Mouse (Mus musculus): ENCODE measurements around the gene Arhgap42. TPM values are rescaled to one million over a fixed set of nuclear protein-coding genes. Genes with fewer than 3 reads are reported as not detected.

Gene Arhgap42
- polyA plus RNA-seq, 1 experiment: 1.4 TPM

DNA sequence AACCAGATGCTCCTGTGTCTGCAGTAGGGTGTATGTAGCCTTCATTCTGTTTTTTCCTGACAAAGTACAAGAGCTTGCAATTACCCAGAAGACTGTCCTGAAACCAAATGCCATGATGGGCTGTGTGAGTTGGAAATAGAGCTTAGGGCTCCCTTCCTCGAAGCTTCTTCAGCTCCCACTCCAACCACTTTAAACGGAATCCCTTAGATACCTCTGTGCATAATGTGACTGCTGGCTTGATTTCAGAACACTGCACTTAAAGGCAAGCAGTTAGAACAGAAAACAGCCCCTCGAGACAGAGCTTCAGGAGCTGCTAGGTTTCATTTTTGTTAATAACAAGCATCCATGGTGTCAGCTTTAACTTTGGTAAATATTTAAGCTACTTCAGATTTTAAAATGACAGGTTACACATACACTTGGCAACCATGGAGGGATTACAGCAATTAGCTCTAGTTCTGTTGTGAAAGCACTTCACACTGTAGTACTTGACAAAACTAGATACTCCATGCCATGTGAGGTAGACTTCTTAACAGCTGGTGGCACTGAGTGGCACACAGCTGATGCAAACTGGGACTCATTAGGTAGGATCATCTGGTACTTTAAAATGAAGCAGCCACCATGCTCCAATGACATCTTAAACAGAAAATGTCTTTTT, 201.8 kb downstream of the Arhgap42 start:
- Histone ChIP-seq H3K27ac (ENCODE audit: control insufficient read depth, insufficient read depth, low read depth, low read length) (no peak overlapping the region), H3K36me3 (ENCODE audit: control insufficient read depth, insufficient read depth, low read length) (no peaks in the 10 kb centered on the region), H3K27me3 (ENCODE audit: control insufficient read depth, insufficient read depth, low read length) (no peaks in the 10 kb centered on the region), H3K4me3 (ENCODE audit: control insufficient read depth, low read depth, low read length) (no peak overlapping the region), H3K4me1 (ENCODE audit: control insufficient read depth, insufficient read depth, low read length) (no peaks in the 10 kb centered on the region)
- TF ChIP-seq CTCF (IDR thresholded peaks at IDR 0.05; ENCODE audit: control insufficient read depth, insufficient read depth, insufficient replicate concordance, low read depth, low read length) (no peak), POLR2A (IDR thresholded peaks at IDR 0.05; ENCODE audit: control insufficient read depth, low read depth, low read length) (no peak)

DNA sequence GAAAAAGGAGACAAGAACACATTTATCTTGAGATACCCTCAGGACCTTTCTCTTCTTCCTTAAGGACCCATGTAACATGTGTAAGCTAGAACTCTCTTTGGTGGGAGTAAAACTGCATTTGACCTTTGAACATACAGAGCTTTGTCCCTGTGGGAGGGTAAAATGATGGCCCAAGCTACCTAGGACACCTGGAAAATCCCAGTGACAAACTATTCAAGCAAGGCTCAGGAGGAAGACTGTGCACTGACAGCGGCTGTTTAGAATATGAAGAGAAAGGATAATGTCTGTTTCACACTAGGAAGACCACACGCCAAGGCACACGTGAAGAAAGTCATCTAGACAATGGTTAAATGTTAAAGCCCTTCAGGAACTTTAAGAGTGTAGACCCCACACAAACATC, 211.0 kb downstream of the Arhgap42 start:
- no peak for TF ChIP-seq CTCF (IDR thresholded peaks at IDR 0.05; ENCODE audit: control insufficient read depth, insufficient read depth, insufficient replicate concordance, low read depth, low read length)
- Histone ChIP-seq H3K27me3 (ENCODE audit: control insufficient read depth, insufficient read depth, low read length) (no peaks in the 10 kb centered on the region), H3K4me3 (ENCODE audit: control insufficient read depth, low read depth, low read length) (no peak overlapping the region), H3K4me1 (ENCODE audit: control insufficient read depth, insufficient read depth, low read length) (no peaks in the 10 kb centered on the region), H3K36me3 (ENCODE audit: control insufficient read depth, insufficient read depth, low read length) (no peaks in the 10 kb centered on the region), H3K27ac (ENCODE audit: control insufficient read depth, insufficient read depth, low read depth, low read length) (no peak overlapping the region)

DNA sequence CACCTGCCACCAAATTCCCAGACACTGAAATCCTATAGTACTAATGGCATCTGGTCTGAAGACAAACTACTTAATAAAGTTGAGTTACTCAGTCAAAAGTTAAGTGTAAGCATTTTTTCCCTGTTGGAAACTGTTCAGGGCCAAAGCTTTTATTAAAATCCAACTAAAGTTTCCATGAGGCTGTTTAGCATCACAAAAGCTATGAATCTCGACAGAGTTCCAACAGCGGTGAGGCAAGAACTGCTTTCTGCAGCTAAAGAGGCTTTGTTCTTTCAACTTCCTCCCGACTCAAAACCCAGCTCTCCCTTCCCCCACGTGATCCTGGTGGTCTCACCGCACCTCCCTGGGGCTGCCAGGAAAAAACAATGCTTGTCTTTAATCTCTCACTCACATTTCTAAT, 211.5 kb downstream of the Arhgap42 start:
- no peaks in the 10 kb centered on the region for H3K27me3 ChIP-seq (ENCODE audit: control insufficient read depth, insufficient read depth, low read length)
- no peak for TF ChIP-seq POLR2A (IDR thresholded peaks at IDR 0.05; ENCODE audit: control insufficient read depth, low read depth, low read length)
- no peak for TF ChIP-seq CTCF (IDR thresholded peaks at IDR 0.05; ENCODE audit: control insufficient read depth, insufficient read depth, insufficient replicate concordance, low read depth, low read length)
- H3K27ac ChIP-seq (ENCODE audit: control insufficient read depth, insufficient read depth, low read depth, low read length): no peak overlapping the region
- no peaks in the 10 kb centered on the region for H3K36me3 ChIP-seq (ENCODE audit: control insufficient read depth, insufficient read depth, low read length)
- H3K4me1 ChIP-seq (ENCODE audit: control insufficient read depth, insufficient read depth, low read length): no peaks in the 10 kb centered on the region
- H3K4me3 ChIP-seq (ENCODE audit: control insufficient read depth, low read depth, low read length): no peak overlapping the region

DNA sequence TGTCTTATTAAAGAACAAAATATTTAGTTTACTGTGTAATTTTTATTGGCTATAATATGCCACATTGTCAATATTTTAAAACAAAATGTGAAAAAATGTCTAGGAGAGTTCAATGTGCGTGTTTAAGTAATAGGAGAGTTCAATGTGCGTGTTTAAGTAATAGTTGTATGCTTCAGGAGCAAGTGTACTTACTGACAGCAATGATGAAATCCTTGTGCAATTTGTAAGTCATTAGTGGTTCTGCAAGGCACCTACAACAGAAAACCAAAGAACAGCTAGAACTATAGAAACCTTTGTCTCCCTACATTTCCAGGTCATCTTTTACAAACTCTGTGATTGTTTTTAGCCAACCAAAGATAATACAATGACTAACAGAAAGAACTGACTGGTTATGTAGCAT, 223.8 kb downstream of the Arhgap42 start:
- no peaks in the 10 kb centered on the region for H3K4me1 ChIP-seq (ENCODE audit: control insufficient read depth, insufficient read depth, low read length)
- no peaks in the 10 kb centered on the region for H3K27me3 ChIP-seq (ENCODE audit: control insufficient read depth, insufficient read depth, low read length)
- no peaks in the 10 kb centered on the region for H3K36me3 ChIP-seq (ENCODE audit: control insufficient read depth, insufficient read depth, low read length)
- no peak for TF ChIP-seq POLR2A (IDR thresholded peaks at IDR 0.05; ENCODE audit: control insufficient read depth, low read depth, low read length)
- no peak for TF ChIP-seq CTCF (IDR thresholded peaks at IDR 0.05; ENCODE audit: control insufficient read depth, insufficient read depth, insufficient replicate concordance, low read depth, low read length)
- H3K4me3 ChIP-seq (ENCODE audit: control insufficient read depth, low read depth, low read length): no peak overlapping the region
- no peak overlapping the region for H3K27ac ChIP-seq (ENCODE audit: control insufficient read depth, insufficient read depth, low read depth, low read length)

DNA sequence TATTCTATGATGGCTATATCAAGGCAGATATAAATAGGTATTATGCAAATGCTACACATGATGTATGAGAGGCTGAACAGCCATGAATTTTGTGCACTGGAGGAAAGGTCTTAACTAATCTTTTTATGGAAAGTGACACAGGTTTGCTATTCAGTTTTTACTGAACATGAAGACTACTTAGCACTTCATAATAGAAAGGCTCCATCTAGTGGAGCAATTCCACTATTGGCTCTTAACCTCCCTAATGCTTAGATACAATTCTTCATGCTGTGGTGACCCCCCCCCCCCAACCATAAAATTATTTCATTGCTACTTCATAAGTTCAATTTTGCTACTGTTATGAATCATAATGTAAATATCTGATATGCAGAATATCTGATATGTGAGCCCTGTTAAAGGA, 237.7 kb downstream of the Arhgap42 start:
- Histone ChIP-seq H3K4me3 (ENCODE audit: control insufficient read depth, low read depth, low read length) (no peak overlapping the region), H3K27ac (ENCODE audit: control insufficient read depth, insufficient read depth, low read depth, low read length) (no peak overlapping the region), H3K36me3 (ENCODE audit: control insufficient read depth, insufficient read depth, low read length) (no peaks in the 10 kb centered on the region), H3K4me1 (ENCODE audit: control insufficient read depth, insufficient read depth, low read length) (no peaks in the 10 kb centered on the region), H3K27me3 (ENCODE audit: control insufficient read depth, insufficient read depth, low read length) (no peaks in the 10 kb centered on the region)
- TF ChIP-seq CTCF (IDR thresholded peaks at IDR 0.05; ENCODE audit: control insufficient read depth, insufficient read depth, insufficient replicate concordance, low read depth, low read length): no peak
- TF ChIP-seq POLR2A (IDR thresholded peaks at IDR 0.05; ENCODE audit: control insufficient read depth, low read depth, low read length): no peak

DNA sequence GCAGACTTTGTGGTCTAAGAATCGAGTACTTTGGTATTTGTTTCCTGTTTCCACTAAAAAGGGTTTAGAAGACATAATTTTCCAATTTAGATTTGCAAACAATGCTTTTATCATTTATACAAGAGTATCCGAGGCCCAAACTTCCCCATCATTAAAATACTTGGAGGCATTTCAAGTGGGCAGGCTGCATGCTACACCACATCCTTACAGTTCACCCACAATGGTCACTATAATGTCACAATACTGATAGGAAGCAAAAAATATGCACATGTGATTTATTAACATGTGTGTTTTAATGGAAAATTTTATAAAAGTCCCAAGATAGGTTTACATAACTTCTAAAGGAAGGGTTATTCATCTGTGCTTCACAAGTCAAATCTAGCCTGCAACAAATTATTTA, 242.4 kb downstream of the Arhgap42 start:
- no peak for TF ChIP-seq CTCF (IDR thresholded peaks at IDR 0.05; ENCODE audit: control insufficient read depth, insufficient read depth, insufficient replicate concordance, low read depth, low read length)
- TF ChIP-seq POLR2A (IDR thresholded peaks at IDR 0.05; ENCODE audit: control insufficient read depth, low read depth, low read length): no peak

DNA sequence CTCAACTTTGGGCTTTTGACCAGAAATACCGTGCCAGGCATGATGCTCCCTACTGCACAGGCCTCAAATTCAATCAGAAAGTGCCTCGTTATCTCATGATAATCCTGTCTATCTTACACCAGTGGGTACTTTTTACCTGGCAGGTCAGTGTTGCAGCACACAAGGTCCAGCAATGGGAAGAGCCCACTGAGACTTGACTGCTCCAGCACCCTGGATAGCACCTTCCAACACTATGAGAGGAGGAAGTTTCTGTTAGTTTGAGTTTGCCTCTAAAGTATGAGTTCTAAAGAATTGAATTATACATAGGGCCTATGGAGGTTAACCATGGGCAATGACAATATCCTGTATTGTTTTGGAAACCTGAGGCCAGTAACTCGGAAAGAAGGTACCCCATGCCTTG, 256.6 kb downstream of the Arhgap42 start:
- TF ChIP-seq CTCF (IDR thresholded peaks at IDR 0.05; ENCODE audit: control insufficient read depth, insufficient read depth, insufficient replicate concordance, low read depth, low read length) (no peak), POLR2A (IDR thresholded peaks at IDR 0.05; ENCODE audit: control insufficient read depth, low read depth, low read length) (no peak)
- no peak overlapping the region for H3K4me3 ChIP-seq (ENCODE audit: control insufficient read depth, low read depth, low read length)
- no peaks in the 10 kb centered on the region for H3K4me1 ChIP-seq (ENCODE audit: control insufficient read depth, insufficient read depth, low read length)
- H3K27ac ChIP-seq (ENCODE audit: control insufficient read depth, insufficient read depth, low read depth, low read length): no peak overlapping the region
- H3K27me3 ChIP-seq (ENCODE audit: control insufficient read depth, insufficient read depth, low read length): no peaks in the 10 kb centered on the region
- no peaks in the 10 kb centered on the region for H3K36me3 ChIP-seq (ENCODE audit: control insufficient read depth, insufficient read depth, low read length)

More for the DNA sequence above, 242.4 kb downstream of the Arhgap42 start:
- H3K27ac ChIP-seq (ENCODE audit: control insufficient read depth, insufficient read depth, low read depth, low read length): no peak overlapping the region
- no peaks in the 10 kb centered on the region for H3K36me3 ChIP-seq (ENCODE audit: control insufficient read depth, insufficient read depth, low read length)
- no peaks in the 10 kb centered on the region for H3K27me3 ChIP-seq (ENCODE audit: control insufficient read depth, insufficient read depth, low read length)
- H3K4me3 ChIP-seq (ENCODE audit: control insufficient read depth, low read depth, low read length): no peak overlapping the region
- H3K4me1 ChIP-seq (ENCODE audit: control insufficient read depth, insufficient read depth, low read length): no peaks in the 10 kb centered on the region

DNA sequence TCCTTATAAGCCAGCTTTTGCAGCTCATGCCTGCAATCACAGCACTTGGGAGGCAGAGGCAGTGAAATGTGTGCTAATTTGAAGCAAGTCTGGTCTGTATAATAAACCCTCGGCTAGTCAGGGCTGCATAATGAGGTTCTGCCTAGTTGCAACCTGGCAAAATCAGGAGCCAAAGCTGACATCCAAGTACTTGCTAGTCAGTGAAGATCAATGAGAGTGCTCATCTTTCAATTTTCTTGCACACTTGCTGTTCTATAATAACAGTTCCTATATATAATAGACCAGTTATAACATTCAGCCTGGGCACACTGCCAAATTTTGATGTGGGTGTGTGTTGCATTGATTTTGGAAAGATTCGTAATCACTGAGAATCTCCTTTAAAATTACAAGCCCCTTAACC, 261.1 kb downstream of the Arhgap42 start:
- H3K36me3 ChIP-seq (ENCODE audit: control insufficient read depth, insufficient read depth, low read length): no peaks in the 10 kb centered on the region
- H3K4me1 ChIP-seq (ENCODE audit: control insufficient read depth, insufficient read depth, low read length): no peaks in the 10 kb centered on the region
- H3K27me3 ChIP-seq (ENCODE audit: control insufficient read depth, insufficient read depth, low read length): no peaks in the 10 kb centered on the region
- H3K4me3 ChIP-seq (ENCODE audit: control insufficient read depth, low read depth, low read length): no peak overlapping the region
- TF ChIP-seq POLR2A (IDR thresholded peaks at IDR 0.05; ENCODE audit: control insufficient read depth, low read depth, low read length) (no peak), CTCF (IDR thresholded peaks at IDR 0.05; ENCODE audit: control insufficient read depth, insufficient read depth, insufficient replicate concordance, low read depth, low read length) (no peak)
- no peak overlapping the region for H3K27ac ChIP-seq (ENCODE audit: control insufficient read depth, insufficient read depth, low read depth, low read length)

Measured in testis, adult 2 months (tissue).